Mouse (Mus musculus) thymus, postnatal 10 days (tissue): ENCODE measurements around the gene Ppp2r2c.

Source experiments
- DNase-seq, 2 experiments: peaks; one replicate each; pipeline ENCODE4 v3.0.0; 2021; ENCODE audit warnings: low spot score in 2 of 2

Ppp2r2c gene

DNA sequence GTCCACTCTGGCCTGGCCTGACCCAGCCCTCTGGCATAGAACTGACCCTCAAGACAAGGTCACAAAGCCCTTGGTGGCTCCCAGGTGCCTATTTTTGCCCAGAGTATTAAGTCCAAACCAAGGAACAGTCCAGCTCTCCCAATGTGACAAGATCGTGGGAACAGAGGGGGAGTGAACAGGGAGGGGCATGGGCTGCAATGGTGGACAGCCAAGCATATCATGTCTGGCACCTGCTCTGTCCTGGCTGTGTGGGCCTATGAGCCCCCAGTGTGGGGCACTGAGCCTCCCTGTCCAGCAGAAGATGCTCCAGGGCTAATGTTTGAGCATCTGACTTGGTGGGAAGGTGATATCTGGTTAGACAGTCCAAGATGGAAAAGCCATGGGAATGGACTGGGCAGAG, 118.3 kb downstream of the Ppp2r2c start:
- DNase-seq = no peak

DNA sequence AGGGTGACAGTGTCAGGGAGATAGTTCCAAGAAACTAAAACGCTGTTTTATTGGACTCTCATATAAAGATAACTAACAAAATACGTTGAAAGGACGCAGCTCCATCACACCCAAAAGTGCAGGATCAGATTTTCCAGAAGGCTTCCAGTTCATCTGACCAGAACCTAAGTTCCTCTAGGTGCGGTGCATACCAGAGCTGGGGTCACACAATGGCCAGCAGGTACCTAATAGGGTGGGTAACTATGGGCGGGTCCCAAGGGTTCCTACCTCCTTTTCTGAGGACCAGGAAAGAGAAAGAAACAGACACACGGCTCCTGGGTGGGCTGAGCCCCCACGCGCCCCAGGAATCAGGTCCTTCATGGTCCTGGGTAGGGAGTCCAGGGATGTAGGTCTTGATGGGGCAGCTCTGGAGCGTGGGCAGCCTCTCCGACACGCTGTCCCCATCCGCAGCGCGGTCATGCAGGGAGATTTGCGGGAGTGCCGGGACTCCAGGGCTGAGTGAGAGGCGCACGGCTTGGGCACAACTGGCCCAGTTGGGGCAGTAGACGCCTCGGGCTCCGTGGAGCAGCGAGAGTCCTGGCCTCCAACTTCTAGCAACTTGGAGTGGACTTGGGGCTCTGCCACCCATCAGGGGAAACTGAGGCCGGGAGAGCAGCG, 119.9 kb downstream of the Ppp2r2c start:
- no peak for DNase-seq

DNA sequence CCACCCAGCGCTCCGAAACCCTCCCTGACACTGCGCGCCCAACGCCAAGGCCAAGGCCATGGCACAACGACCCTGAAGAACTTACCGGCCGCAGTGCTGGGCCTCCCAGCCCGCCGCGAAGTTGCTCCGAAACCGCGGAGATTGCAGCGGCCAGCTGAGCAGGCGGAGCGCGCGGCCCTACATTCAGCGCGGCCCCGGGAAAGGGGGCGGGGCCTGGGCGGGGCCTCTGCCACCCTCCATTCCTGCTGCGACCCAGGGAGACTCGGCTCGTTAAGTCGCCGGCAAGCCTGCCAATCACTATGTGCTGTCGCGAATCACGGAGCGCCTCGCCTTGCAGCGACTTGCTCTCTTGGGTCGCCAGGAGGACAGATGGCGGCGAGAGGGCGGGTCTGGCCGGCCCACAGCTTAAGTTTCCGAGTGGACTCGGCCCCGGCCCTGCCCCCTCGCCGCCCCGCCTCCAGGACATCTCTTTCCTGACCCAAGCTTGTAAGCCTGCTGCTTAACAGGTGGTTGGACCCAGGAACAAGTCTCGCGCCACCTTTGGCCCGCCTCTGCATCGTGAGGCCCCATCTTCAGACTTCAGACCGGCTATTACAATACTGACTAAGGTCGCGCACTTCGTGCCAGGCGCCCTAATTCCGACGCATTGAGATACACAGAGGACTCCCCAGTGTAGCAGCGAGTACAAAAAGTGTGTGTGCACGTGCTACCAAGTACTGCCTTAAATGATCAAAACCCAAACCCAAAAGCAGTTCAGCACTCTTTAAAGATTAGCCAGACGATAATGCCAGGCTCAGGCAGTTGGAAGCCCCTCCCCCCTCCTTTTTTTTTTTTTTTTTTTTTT, 120.7 kb downstream of the Ppp2r2c start, which contains the start of gene Wfs1:
Gene Wfs1 (minus strand): TSS at position 425 of the 844 bp plus-strand sequence.
- peak; percentile 86 to 91 for DNase-seq

DNA sequence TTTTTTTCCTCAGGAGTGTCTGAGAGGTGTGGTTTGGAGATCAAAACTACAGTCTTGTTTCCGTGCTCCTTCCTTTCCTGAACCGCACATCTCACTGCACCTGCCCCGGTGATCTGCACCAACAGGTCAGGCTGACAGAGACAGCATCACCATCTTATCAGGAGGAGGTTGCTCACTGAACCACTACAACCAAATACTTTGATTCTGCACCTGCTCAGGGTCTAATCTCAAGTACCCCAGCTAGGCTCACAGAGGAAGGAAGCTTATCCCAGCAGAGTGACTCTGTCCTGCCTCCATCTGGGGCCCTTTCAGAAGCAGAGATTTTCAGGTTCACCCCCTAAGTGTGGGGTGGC, 121.3 kb downstream of the Ppp2r2c start:
- DNase-seq = no peak

DNA sequence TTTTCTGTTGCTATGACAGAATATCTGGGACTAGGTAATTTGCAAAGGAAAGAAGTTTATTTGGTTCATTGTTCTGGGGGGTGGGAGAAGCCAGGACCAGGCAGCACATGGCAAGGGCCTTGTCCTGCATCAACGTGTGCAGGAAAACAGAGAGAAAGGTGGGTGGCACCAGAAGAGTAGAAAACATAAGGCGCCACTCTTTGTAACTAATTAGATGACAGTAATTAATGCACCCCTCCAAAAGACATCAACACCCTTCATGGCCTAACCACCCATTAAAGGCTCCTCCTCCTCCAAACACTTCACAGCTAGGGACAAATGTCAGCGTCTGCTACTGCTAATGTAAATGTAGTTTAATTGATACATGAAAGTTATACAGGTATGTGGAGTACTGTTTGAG, 121.9 kb downstream of the Ppp2r2c start:
- DNase-seq = no peak

DNA sequence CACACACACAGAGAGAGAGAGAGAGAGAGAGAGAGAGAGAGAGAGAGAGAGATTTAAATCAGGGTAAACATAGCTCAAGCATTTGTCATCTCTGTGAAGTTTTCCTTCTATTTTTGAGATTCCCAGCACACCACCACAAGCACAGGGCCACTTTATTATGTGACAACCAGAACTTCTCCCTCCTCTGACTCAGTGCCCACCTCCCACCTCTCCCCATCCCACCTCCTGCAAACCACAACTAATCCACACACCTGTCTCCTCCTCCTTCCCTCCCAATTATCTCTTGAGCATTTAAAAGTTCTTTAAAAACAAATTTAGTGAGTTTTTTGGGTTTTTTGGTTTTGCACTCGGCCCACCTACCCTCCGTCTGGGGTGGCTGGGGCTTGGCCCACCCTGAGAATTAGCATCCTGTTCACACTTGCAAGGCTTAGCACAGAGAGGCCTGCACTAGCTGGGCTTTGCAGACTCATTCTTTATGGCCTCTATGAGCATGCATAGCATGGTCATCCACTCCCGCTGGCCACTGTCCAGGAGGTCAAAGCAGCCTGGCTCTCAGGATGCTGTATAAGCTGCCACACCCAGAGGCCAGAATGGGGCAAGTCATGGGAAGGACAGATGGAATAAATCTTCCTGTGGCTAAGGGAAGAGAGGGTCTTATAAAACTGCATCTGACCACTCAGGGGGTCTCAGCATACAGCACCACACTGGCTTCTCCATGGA, 122.5 kb downstream of the Ppp2r2c start:
- no peak for DNase-seq

DNA sequence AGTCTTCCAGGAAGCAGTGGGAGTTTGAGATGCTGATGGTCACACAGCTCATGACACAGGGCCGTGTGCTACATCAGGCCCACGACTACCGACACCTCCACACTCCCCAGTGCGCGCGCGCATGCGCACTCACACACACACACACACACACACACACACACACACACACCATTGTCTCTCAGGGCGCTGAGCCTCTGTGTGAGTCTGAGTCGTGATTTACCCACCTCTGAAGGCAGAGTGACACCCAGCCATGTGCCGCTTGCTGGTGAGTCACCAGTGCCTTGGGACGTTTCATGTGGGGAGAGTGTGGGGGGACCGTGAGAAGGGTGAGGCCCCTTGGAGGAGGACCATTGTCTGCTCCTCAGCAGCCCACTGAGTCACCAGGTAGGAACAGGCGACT, 128.1 kb downstream of the Ppp2r2c start:
- no peak for DNase-seq

DNA sequence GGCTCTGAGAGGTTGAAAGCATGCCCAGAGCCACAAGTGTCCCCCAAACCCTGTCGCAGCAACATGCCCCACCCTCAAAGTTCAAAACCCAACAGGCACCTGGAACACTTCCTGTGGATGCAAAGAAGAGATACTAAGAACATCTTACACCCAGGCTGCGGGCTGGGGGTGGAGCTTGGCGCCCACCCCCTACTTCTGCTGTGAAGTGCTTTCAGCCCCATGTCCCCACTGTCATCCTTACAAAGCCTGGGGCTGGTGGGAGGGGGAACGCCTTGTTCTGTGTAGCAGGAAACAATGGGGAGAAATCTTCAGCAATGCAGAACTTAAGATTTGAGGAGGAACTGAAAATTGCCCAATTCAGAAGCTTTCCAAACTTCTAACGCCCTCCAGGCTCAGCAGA, 129.7 kb downstream of the Ppp2r2c start:
- peak; percentile 49 to 56 for DNase-seq

DNA sequence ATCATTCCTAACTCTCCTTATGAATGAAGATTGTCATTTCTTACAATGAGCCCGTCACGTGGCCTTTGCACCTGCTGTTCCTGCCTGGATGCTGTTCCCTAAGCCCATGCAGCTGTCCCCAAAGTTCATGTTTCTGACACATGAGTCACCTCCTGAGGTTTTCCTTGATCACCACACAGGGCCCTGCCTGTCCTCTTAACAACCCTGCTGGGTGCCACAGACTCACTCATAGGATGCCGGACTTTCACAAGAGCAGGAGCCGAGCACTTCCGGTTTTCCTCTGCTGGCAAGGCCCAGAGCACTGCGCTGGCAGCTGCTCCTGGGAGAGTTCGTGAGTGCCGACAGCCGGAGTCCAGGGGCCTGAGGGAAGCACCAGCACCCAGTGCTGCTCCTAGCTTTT, 132.7 kb downstream of the Ppp2r2c start:
- no peak for DNase-seq

DNA sequence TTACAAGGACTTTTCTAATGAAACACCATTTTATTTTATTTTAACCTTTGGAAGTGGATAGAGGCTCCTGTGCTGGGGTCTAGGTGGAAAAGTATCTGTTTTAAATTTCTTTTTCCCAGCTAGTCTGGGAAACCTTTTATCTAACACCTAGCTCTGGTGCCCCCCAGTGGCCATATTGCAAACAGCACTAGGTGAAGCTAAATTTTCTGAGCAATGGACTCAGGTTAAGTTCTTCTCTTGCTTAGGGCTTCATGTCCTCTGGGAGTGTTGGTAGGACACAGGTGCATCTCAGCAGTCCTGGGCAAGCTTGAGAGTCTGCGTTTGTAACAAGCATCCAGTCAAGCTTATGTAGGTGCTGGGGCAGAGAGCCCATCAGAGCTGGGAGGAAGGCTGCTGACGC, 133.7 kb downstream of the Ppp2r2c start:
- DNase-seq = peak; percentile 49 to 81
